Mouse (Mus musculus) hindbrain, embryonic 10.5 days (tissue): ENCODE data around the gene Tmem238l. TPM values are rescaled to one million over a fixed set of nuclear protein-coding genes. Genes with fewer than 3 reads are reported as not detected.

Experiments
- DNase-seq: peaks from one replicate; pipeline ENCODE4 v3.0.0-alpha.2; 2017; ENCODE audit warnings: low spot score
- H3K27ac ChIP-seq: fragments of 300-500 bp; sonication (generic); 2 replicates; pipeline ENCODE4 v1.5.1; 2016; ENCODE audit warnings: mild to moderate bottlenecking, moderate library complexity
- H3K27me3 ChIP-seq: fragments of 300-500 bp; sonication (generic); 2 replicates; pipeline ENCODE4 v1.6.1; 2016; ENCODE audit warnings: mild to moderate bottlenecking; ENCODE audit not compliant: poor library complexity, insufficient read depth, severe bottlenecking
- H3K36me3 ChIP-seq: fragments of 300-500 bp; sonication (generic); 2 replicates; pipeline ENCODE4 v1.6.1; 2016; ENCODE audit warnings: mild to moderate bottlenecking, moderate library complexity
- H3K4me1 ChIP-seq: fragments of 300-500 bp; sonication (generic); replicated peaks from 2 replicates; pipeline ENCODE4 v1.6.1; 2016; ENCODE audit warnings: mild to moderate bottlenecking
- H3K4me3 ChIP-seq: fragments of 300-500 bp; sonication (generic); 2 replicates; pipeline ENCODE4 v1.5.1; 2016; ENCODE audit warnings: mild to moderate bottlenecking, moderate library complexity
- H3K9me3 ChIP-seq: fragments of 300-500 bp; sonication (generic); 2 replicates; pipeline ENCODE4 v1.6.1; 2016; ENCODE audit warnings: mild to moderate bottlenecking, moderate library complexity
- WGBS: fragments of 180-500 bp; shearing (Covaris S2); methylation state at CpG from one replicate; pipeline ENCODE4 v1.1.7; 2016; 5-methylcytosine and 5-hydroxymethylcytosine counted together
- polyA plus RNA-seq: library from polyadenylated mRNA; unstranded; fragments of >200 nt; fragmentation: Nextera tagmentation; extraction: Ambion mirVana; gene quantifications from 2 replicates; pipeline ENCODE4 v1.2.1, GENCODE M21; 2016

The Tmem238l gene
- polyA plus RNA-seq, 1 experiment from 2014 or later, result not detected

- H3K4me1 ChIP-seq, result peaks cover 34% of the 10 kb centered on the region
- H3K9me3 ChIP-seq, result no peaks in the 10 kb centered on the region
- no peaks in the 10 kb centered on the region for H3K36me3 ChIP-seq
- H3K27me3 ChIP-seq, result no peaks in the 10 kb centered on the region
- peak overlapping the region; percentile 53 for H3K4me3 ChIP-seq
- peak; percentile 81 for DNase-seq
- H3K27ac ChIP-seq, result peak overlapping the region; percentile 90
- WGBS, result 5% methylated on average over 28 of the region's 28 CpGs
Measured at GRCm38 (mm10) chr11:66984165-66985135, 28.0 kb downstream of the Tmem238l start.

GRCm38 (mm10) chr11:66985136-66985702 is 28.8 kb downstream of the Tmem238l start:
- H3K27me3 ChIP-seq, result no peaks in the 10 kb centered on the region

GRCm38 (mm10) chr11:66992150-66992549 is 35.7 kb downstream of the Tmem238l start:
- WGBS, result 67% methylated on average over 2 of the region's 2 CpGs
- no peak overlapping the region for H3K27ac ChIP-seq

More at GRCm38 (mm10) chr11:66985136-66985702, 28.8 kb downstream of the Tmem238l start:
- H3K27ac ChIP-seq, result peak overlapping the region; percentile 90
- 43% methylated on average over 11 of the region's 11 CpGs for WGBS
- H3K36me3 ChIP-seq, result no peaks in the 10 kb centered on the region
- H3K4me1 ChIP-seq, result peaks cover 34% of the 10 kb centered on the region
- DNase-seq, result peak; percentile 7
- H3K4me3 ChIP-seq, result peak overlapping the region; percentile 53
- no peaks in the 10 kb centered on the region for H3K9me3 ChIP-seq

GRCm38 (mm10) chr11:66993674-66994073 is 37.2 kb downstream of the Tmem238l start:
- DNase-seq, result no peak
- Histone ChIP-seq H3K27ac (no peak overlapping the region), H3K9me3 (no peaks in the 10 kb centered on the region), H3K27me3 (no peaks in the 10 kb centered on the region), H3K36me3 (no peaks in the 10 kb centered on the region), H3K4me1 (no peaks in the 10 kb centered on the region), H3K4me3 (no peak overlapping the region)
- 53% methylated on average over 1 of the region's 1 CpGs for WGBS

More at GRCm38 (mm10) chr11:66992150-66992549, 35.7 kb downstream of the Tmem238l start:
- Histone ChIP-seq H3K4me1 (no peaks in the 10 kb centered on the region), H3K9me3 (no peaks in the 10 kb centered on the region), H3K4me3 (no peak overlapping the region), H3K36me3 (no peaks in the 10 kb centered on the region), H3K27me3 (no peaks in the 10 kb centered on the region)
- no peak for DNase-seq

- WGBS, result 86% methylated on average over 4 of the region's 4 CpGs
- Histone ChIP-seq H3K4me1 (peaks cover 12% of the 10 kb centered on the region), H3K27me3 (peaks cover 14% of the 10 kb centered on the region)
Measured at GRCm38 (mm10) chr11:66996446-66996845, 40.0 kb downstream of the Tmem238l start.

GRCm38 (mm10) chr11:66998467-66999403 is 42.3 kb downstream of the Tmem238l start:
- no peak for DNase-seq
- Histone ChIP-seq H3K36me3 (no peaks in the 10 kb centered on the region), H3K4me3 (no peak overlapping the region), H3K9me3 (no peaks in the 10 kb centered on the region), H3K27me3 (peaks cover 14% of the 10 kb centered on the region), H3K27ac (no peak overlapping the region), H3K4me1 (peaks cover 32% of the 10 kb centered on the region)
- 86% methylated on average over 14 of the region's 14 CpGs for WGBS

More at GRCm38 (mm10) chr11:66996446-66996845, 40.0 kb downstream of the Tmem238l start:
- Histone ChIP-seq H3K9me3 (no peaks in the 10 kb centered on the region), H3K4me3 (no peak overlapping the region), H3K36me3 (no peaks in the 10 kb centered on the region), H3K27ac (no peak overlapping the region)
- DNase-seq, result no peak

GRCm38 (mm10) chr11:67000671-67001070 is 44.2 kb downstream of the Tmem238l start:
- no peak for DNase-seq
- WGBS, result 70% methylated on average over 4 of the region's 4 CpGs
- H3K27ac ChIP-seq, result peak overlapping the region; percentile 83

GRCm38 (mm10) chr11:67001717-67002116 is 45.3 kb downstream of the Tmem238l start:
- peaks cover 32% of the 10 kb centered on the region for H3K4me1 ChIP-seq
- DNase-seq, result peak; percentile 60
- H3K4me3 ChIP-seq, result no peak overlapping the region
- no peaks in the 10 kb centered on the region for H3K9me3 ChIP-seq
- peak overlapping the region; percentile 83 for H3K27ac ChIP-seq
- WGBS, result 18% methylated on average over 1 of the region's 1 CpGs
- peaks cover 14% of the 10 kb centered on the region for H3K27me3 ChIP-seq
- H3K36me3 ChIP-seq, result no peaks in the 10 kb centered on the region

More at GRCm38 (mm10) chr11:67000671-67001070, 44.2 kb downstream of the Tmem238l start:
- H3K36me3 ChIP-seq, result no peaks in the 10 kb centered on the region
- H3K9me3 ChIP-seq, result no peaks in the 10 kb centered on the region
- H3K4me3 ChIP-seq, result no peak overlapping the region
- peaks cover 32% of the 10 kb centered on the region for H3K4me1 ChIP-seq
- H3K27me3 ChIP-seq, result peaks cover 14% of the 10 kb centered on the region

GRCm38 (mm10) chr11:67002911-67003310 is 46.5 kb downstream of the Tmem238l start:
- Histone ChIP-seq H3K9me3 (no peaks in the 10 kb centered on the region), H3K27me3 (peaks cover 14% of the 10 kb centered on the region), H3K36me3 (no peaks in the 10 kb centered on the region), H3K4me1 (peaks cover 32% of the 10 kb centered on the region), H3K27ac (no peak overlapping the region), H3K4me3 (no peak overlapping the region)
- no peak for DNase-seq
- 64% methylated on average over 2 of the region's 2 CpGs for WGBS

- Histone ChIP-seq H3K4me3 (no peak overlapping the region), H3K27me3 (no peaks in the 10 kb centered on the region), H3K4me1 (peaks cover 25% of the 10 kb centered on the region), H3K36me3 (no peaks in the 10 kb centered on the region), H3K9me3 (no peaks in the 10 kb centered on the region), H3K27ac (no peak overlapping the region)
- 83% methylated on average over 8 of the region's 8 CpGs for WGBS
- DNase-seq, result no peak
Measured at GRCm38 (mm10) chr11:67007961-67008360, 51.5 kb downstream of the Tmem238l start.

GRCm38 (mm10) chr11:67008528-67008927 is 52.1 kb downstream of the Tmem238l start:
- Histone ChIP-seq H3K27me3 (no peaks in the 10 kb centered on the region), H3K36me3 (no peaks in the 10 kb centered on the region), H3K9me3 (no peaks in the 10 kb centered on the region), H3K27ac (no peak overlapping the region), H3K4me3 (no peak overlapping the region), H3K4me1 (peaks cover 20% of the 10 kb centered on the region)
- WGBS, result 92% methylated on average over 4 of the region's 4 CpGs
- DNase-seq, result no peak

GRCm38 (mm10) chr11:67010430-67010829 is 54.0 kb downstream of the Tmem238l start:
- Histone ChIP-seq H3K27me3 (no peaks in the 10 kb centered on the region), H3K4me3 (no peak overlapping the region), H3K4me1 (peaks cover 20% of the 10 kb centered on the region), H3K9me3 (no peaks in the 10 kb centered on the region), H3K36me3 (no peaks in the 10 kb centered on the region), H3K27ac (peak overlapping the region; percentile 76)
- DNase-seq, result peak; percentile 38
- WGBS, result 18% methylated on average over 8 of the region's 8 CpGs
